Mouse (Mus musculus) erythroblast, embryonic 14.5 days (primary cell): ENCODE results near the gene Tnfsf14.

Source experiments
- GATA1 ChIP-seq: IDR thresholded peaks from 2 replicates; pipeline ENCODE4 v1.6.1; 2012; ENCODE audit warnings: low read length, inconsistent platforms, mixed read lengths
- TAL1 ChIP-seq: IDR thresholded peaks from 3 replicates; pipeline ENCODE4 v1.6.1; 2012; ENCODE audit warnings: low read length, inconsistent platforms, mixed read lengths

GRCm38 (mm10) chr17:57209330-57209729 is 15.4 kb upstream of the Tnfsf14 start:
- TF ChIP-seq GATA1 (no peak), TAL1 (no peak)
